ENCODE assay signal across 8 mouse cellular contexts in the genomic region with DNA sequence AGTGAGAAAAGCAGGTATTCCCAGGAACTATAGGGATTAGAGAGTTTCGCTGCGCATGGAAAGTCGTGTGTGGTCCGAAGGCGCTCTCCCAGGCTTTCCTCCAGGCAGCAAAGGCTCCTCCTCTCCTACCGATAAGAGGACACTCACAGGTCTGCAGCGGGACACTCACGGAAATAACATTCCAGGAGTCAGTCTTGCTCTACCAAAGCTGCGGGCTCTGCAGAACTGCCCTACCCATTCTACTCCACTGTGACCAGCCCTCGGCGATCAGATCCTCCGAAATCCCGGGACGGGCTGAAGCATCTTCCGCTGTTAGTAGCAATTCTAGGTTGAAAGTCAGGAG. TPM values are rescaled to one million over a fixed set of nuclear protein-coding genes. Genes with fewer than 3 reads are reported as not detected.
DNase-seq lines count a peak whose midpoint lies in the region; ATAC-seq and TF ChIP-seq lines count a peak whose summit lies in the region.

No protein-coding gene starts in this region.

- DNase-seq in adrenal gland, postnatal 14 days: peak; percentile 7
- DNase-seq in adrenal gland, adult 18-20 months (ENCODE audit: low spot score in 2 of 2): no peak
- no peak for DNase-seq in cerebellum, adult 11-12 months
- no peak for DNase-seq in adrenal gland, postnatal 25 days

- peaks cover 18% of the 10 kb centered on the region for H3K4me1 ChIP-seq in E14TG2a.4 (replicated peaks; ENCODE audit: low read depth, low read length)
- H3K4me1 ChIP-seq in forebrain, embryonic 12.5 days: peaks cover 11% of the 10 kb centered on the region; the same call in 1 of the 2 replicates
- peaks cover 15% of the 10 kb centered on the region for H3K4me1 ChIP-seq in limb, embryonic 13.5 days
- H3K4me1 ChIP-seq in olfactory bulb, adult 2 months (ENCODE audit: control insufficient read depth, insufficient read depth, low read length): peaks cover 6% of the 10 kb centered on the region

- no peak for TF ChIP-seq POLR2A in olfactory bulb, adult 2 months (IDR thresholded peaks at IDR 0.05; ENCODE audit: insufficient read depth, low read depth, low read length)

- 2% methylated on average over 15 of the region's 15 CpGs for WGBS in forebrain, embryonic 12.5 days
- 1% methylated on average over 15 of the region's 15 CpGs for WGBS in limb, embryonic 13.5 days
- WGBS in olfactory bulb, adult 2 months: 3% methylated on average over 15 of the region's 15 CpGs

- H3K27me3 ChIP-seq in E14TG2a.4 (ENCODE audit: insufficient read depth, low read length): peaks cover 81% of the 10 kb centered on the region
- H3K27me3 ChIP-seq in forebrain, embryonic 12.5 days: peaks cover 59% of the 10 kb centered on the region
- H3K27me3 ChIP-seq in limb, embryonic 13.5 days: peaks cover 57% of the 10 kb centered on the region

- no peaks in the 10 kb centered on the region for H3K36me3 ChIP-seq in E14TG2a.4 (ENCODE audit: insufficient read depth, low read length)
- H3K36me3 ChIP-seq in forebrain, embryonic 12.5 days (replicated peaks): no peaks in the 10 kb centered on the region
- no peaks in the 10 kb centered on the region for H3K36me3 ChIP-seq in limb, embryonic 13.5 days

- peak overlapping the region; percentile 21; the same call in 1 of the 2 replicates for H3K9ac ChIP-seq in forebrain, embryonic 12.5 days
- H3K9ac ChIP-seq in limb, embryonic 13.5 days: peak overlapping the region; percentile 51

- no peak for ATAC-seq in forebrain, embryonic 12.5 days (ENCODE audit: low FRiP score)
- ATAC-seq in limb, embryonic 13.5 days (ENCODE audit: low FRiP score, low read depth): no peak

- no peaks in the 10 kb centered on the region for H3K9me3 ChIP-seq in E14TG2a.4 (ENCODE audit: low read length)
- no peaks in the 10 kb centered on the region for H3K9me3 ChIP-seq in forebrain, embryonic 12.5 days
- no peaks in the 10 kb centered on the region for H3K9me3 ChIP-seq in limb, embryonic 13.5 days

- H3K4me2 ChIP-seq in forebrain, embryonic 12.5 days: peak overlapping the region; percentile 59
- peak overlapping the region; percentile 76 for H3K4me2 ChIP-seq in limb, embryonic 13.5 days (replicated peaks)

- no peak overlapping the region for H3K27ac ChIP-seq in forebrain, embryonic 12.5 days
- no peak overlapping the region for H3K27ac ChIP-seq in limb, embryonic 13.5 days
- no peak overlapping the region for H3K27ac ChIP-seq in olfactory bulb, adult 2 months (ENCODE audit: insufficient read depth, low read depth, low read length)

- no peak for TF ChIP-seq CTCF in E14TG2a.4 (conservative IDR thresholded peaks at IDR 0.05; ENCODE audit: low read length)
- TF ChIP-seq CTCF in olfactory bulb, adult 2 months (IDR thresholded peaks at IDR 0.05; ENCODE audit: insufficient read depth, low read depth, low read length): no peak

- peak overlapping the region; percentile 68 for H3K4me3 ChIP-seq in E14TG2a.4 (replicated peaks; ENCODE audit: low read length)
- H3K4me3 ChIP-seq in forebrain, embryonic 12.5 days (replicated peaks): peak overlapping the region; percentile 33
- H3K4me3 ChIP-seq in limb, embryonic 13.5 days: peak overlapping the region; percentile 45
- H3K4me3 ChIP-seq in olfactory bulb, adult 2 months (ENCODE audit: insufficient read depth, low read depth, low read length): peak overlapping the region; percentile 39

RNA-seq across cellular contexts. Expression of gene Kcne3, which starts 2.6 kb away (rescaled TPM):
- 2.0 and 2.6 TPM in 2 replicates for total RNA-seq in adrenal gland, postnatal 14 days (2021)
- total RNA-seq in adrenal gland, adult 18-20 months (2021): 1 to 10 TPM in 1 of 2 experiments, under 1 TPM in 1; 0.56 to 1.1 TPM
- polyA plus RNA-seq in forebrain, embryonic 12.5 days (2016; fragmentation: Nextera tagmentation; extraction: Ambion mirVana): 2.0 and 3.0 TPM in 2 replicates
- polyA plus RNA-seq in limb, embryonic 13.5 days (2015; fragmentation: Nextera tagmentation; extraction: Ambion mirVana): 14.0 and 16.0 TPM in 2 replicates
- not detected in 2 replicates for polyA plus RNA-seq in olfactory bulb, adult 2 months (2012; ENCODE audit: insufficient read depth, insufficient read length, low replicate concordance, missing spikeins)
- total RNA-seq in adrenal gland, postnatal 25 days (2021): 0.85 and 1.3 TPM in 2 replicates

RNA-seq across cellular contexts. Expression of gene Lipt2, which starts 19.8 kb away (rescaled TPM):
- total RNA-seq in adrenal gland, postnatal 14 days (2021): 5.7 and 7.0 TPM in 2 replicates
- 1 to 10 TPM; 3.4 to 4.1 TPM for total RNA-seq in adrenal gland, adult 18-20 months (2021)
- polyA plus RNA-seq in forebrain, embryonic 12.5 days (2016; fragmentation: Nextera tagmentation; extraction: Ambion mirVana): 14.4 and 14.9 TPM in 2 replicates
- 24.8 and 28.8 TPM in 2 replicates for polyA plus RNA-seq in limb, embryonic 13.5 days (2015; fragmentation: Nextera tagmentation; extraction: Ambion mirVana)
- polyA plus RNA-seq in olfactory bulb, adult 2 months (2012; ENCODE audit: insufficient read depth, insufficient read length, low replicate concordance, missing spikeins): not detected in 2 replicates
- total RNA-seq in adrenal gland, postnatal 25 days (2021): 6.1 and 6.2 TPM in 2 replicates

RNA-seq across cellular contexts. Expression of gene Pgm2l1, which starts 48.3 kb away (rescaled TPM):
- 6.7 and 11.4 TPM in 2 replicates for total RNA-seq in adrenal gland, postnatal 14 days (2021)
- total RNA-seq in adrenal gland, adult 18-20 months (2021): 1 to 10 TPM; 3.5 to 4.5 TPM
- polyA plus RNA-seq in forebrain, embryonic 12.5 days (2016; fragmentation: Nextera tagmentation; extraction: Ambion mirVana): 8.0 and 8.9 TPM in 2 replicates
- polyA plus RNA-seq in limb, embryonic 13.5 days (2015; fragmentation: Nextera tagmentation; extraction: Ambion mirVana): 4.3 and 5.5 TPM in 2 replicates
- polyA plus RNA-seq in olfactory bulb, adult 2 months (2012; ENCODE audit: insufficient read depth, insufficient read length, low replicate concordance, missing spikeins): not detected in 2 replicates
- 8.3 and 12.8 TPM in 2 replicates for total RNA-seq in adrenal gland, postnatal 25 days (2021)

RNA-seq across cellular contexts. Expression of gene Pold3, which starts 57.5 kb away (rescaled TPM):
- total RNA-seq in adrenal gland, postnatal 14 days (2021): 22.5 and 30.0 TPM in 2 replicates
- 10 to 100 TPM; 17.5 to 17.6 TPM for total RNA-seq in adrenal gland, adult 18-20 months (2021)
- polyA plus RNA-seq in forebrain, embryonic 12.5 days (2016; fragmentation: Nextera tagmentation; extraction: Ambion mirVana): 98.4 and 98.7 TPM in 2 replicates
- polyA plus RNA-seq in limb, embryonic 13.5 days (2015; fragmentation: Nextera tagmentation; extraction: Ambion mirVana): 74.0 and 75.5 TPM in 2 replicates
- not detected in 2 replicates for polyA plus RNA-seq in olfactory bulb, adult 2 months (2012; ENCODE audit: insufficient read depth, insufficient read length, low replicate concordance, missing spikeins)
- 25.6 and 33.6 TPM in 2 replicates for total RNA-seq in adrenal gland, postnatal 25 days (2021)
